Comparison of ENCODE assay signal across 11 mouse cellular contexts in genomic region chr17:5261874-5262605, GRCm38 (mm10).
DNase-seq lines count a peak whose midpoint lies in the region; ATAC-seq and TF ChIP-seq lines count a peak whose summit lies in the region.
"Had no signal": no experiment of that assay in that cellular context is flagged by ENCODE, and none has a peak within 500 bp of the region (broad histone marks: within the 10 kb centered on the region; RNA-seq: fewer than 3 reads in every experiment).

No protein-coding gene starts in this region.

- no peak overlapping the region for H3K9ac ChIP-seq in forebrain, embryonic 16.5 days (replicated peaks; ENCODE audit: low read depth, low read length)
- no peak overlapping the region; the same call in 1 of the 2 replicates for H3K9ac ChIP-seq in forebrain, embryonic 15.5 days (replicated peaks)
- H3K9ac ChIP-seq in kidney, embryonic 16.5 days (replicated peaks; ENCODE audit: low read length) = no peak overlapping the region
- H3K9ac ChIP-seq in lung, postnatal 0 days (replicated peaks; ENCODE audit: low read depth) = no peak overlapping the region

- no peak overlapping the region for H3K4me3 ChIP-seq in forebrain, embryonic 16.5 days (replicated peaks; ENCODE audit: low read length)
- H3K4me3 ChIP-seq in forebrain, embryonic 15.5 days = no peak overlapping the region
- no peak overlapping the region for H3K4me3 ChIP-seq in kidney, embryonic 16.5 days (ENCODE audit: low read length)
- H3K4me3 ChIP-seq in bone marrow macrophage, adult 2 months (ENCODE audit: insufficient read depth, low read length) = no peak overlapping the region
- no peak overlapping the region for H3K4me3 ChIP-seq in lung, postnatal 0 days (ENCODE audit: low read depth, low read length)

- TF ChIP-seq EP300 in lung, postnatal 0 days (IDR thresholded peaks at IDR 0.05) = no peak

- no peak overlapping the region for H3K4me2 ChIP-seq in forebrain, embryonic 16.5 days (ENCODE audit: low read length)
- H3K4me2 ChIP-seq in forebrain, embryonic 15.5 days (replicated peaks) = no peak overlapping the region
- peak overlapping the region; percentile 16; the same call in 1 of the 2 replicates for H3K4me2 ChIP-seq in kidney, embryonic 16.5 days (replicated peaks; ENCODE audit: low read depth, low read length)
- H3K4me2 ChIP-seq in lung, postnatal 0 days (replicated peaks; ENCODE audit: low read depth, low read length) = no peak overlapping the region

- H3K27ac ChIP-seq in forebrain, embryonic 16.5 days (ENCODE audit: low read length) = no peak overlapping the region
- H3K27ac ChIP-seq in forebrain, embryonic 15.5 days (replicated peaks) = no peak overlapping the region; the same call in 1 of the 2 replicates
- H3K27ac ChIP-seq in kidney, embryonic 16.5 days (ENCODE audit: low read length) = no peak overlapping the region
- H3K27ac ChIP-seq in bone marrow macrophage, adult 2 months (ENCODE audit: insufficient read depth, low read depth, low read length) = peak overlapping the region; percentile 27
- H3K27ac ChIP-seq in lung, postnatal 0 days (ENCODE audit: low read length) = no peak overlapping the region

- no peaks in the 10 kb centered on the region for H3K36me3 ChIP-seq in forebrain, embryonic 16.5 days (ENCODE audit: control insufficient read depth, insufficient read depth)
- 0 out of 2 replicates have a peak, but pooled peaks cover 4% of the 10 kb centered on the region for H3K36me3 ChIP-seq in forebrain, embryonic 15.5 days
- peaks cover 5% of the 10 kb centered on the region for H3K36me3 ChIP-seq in kidney, embryonic 16.5 days (ENCODE audit: insufficient read depth, low read length)
- peaks cover 3% of the 10 kb centered on the region; the same call in 1 of the 2 replicates for H3K36me3 ChIP-seq in lung, postnatal 0 days (ENCODE audit: insufficient read depth, low read length)

- 48% methylated on average over 22 of the region's 22 CpGs for WGBS in forebrain, embryonic 16.5 days
- WGBS in forebrain, embryonic 15.5 days = 56% methylated on average over 22 of the region's 22 CpGs
- 33% methylated on average over 22 of the region's 22 CpGs for WGBS in kidney, embryonic 16.5 days
- WGBS in lung, postnatal 0 days = 57% methylated on average over 22 of the region's 22 CpGs

- no peaks in the 10 kb centered on the region for H3K27me3 ChIP-seq in forebrain, embryonic 16.5 days (replicated peaks; ENCODE audit: control insufficient read depth, insufficient read depth, low read length)
- H3K27me3 ChIP-seq in forebrain, embryonic 15.5 days = no peaks in the 10 kb centered on the region
- H3K27me3 ChIP-seq in kidney, embryonic 16.5 days (ENCODE audit: insufficient read depth, low read length) = no peaks in the 10 kb centered on the region
- H3K27me3 ChIP-seq in lung, postnatal 0 days (replicated peaks; ENCODE audit: insufficient read depth, low read length) = no peaks in the 10 kb centered on the region

- H3K4me1 ChIP-seq in forebrain, embryonic 16.5 days (replicated peaks; ENCODE audit: control insufficient read depth, insufficient read depth, low read length) = peaks cover 14% of the 10 kb centered on the region
- peaks cover 32% of the 10 kb centered on the region for H3K4me1 ChIP-seq in forebrain, embryonic 15.5 days
- H3K4me1 ChIP-seq in kidney, embryonic 16.5 days (ENCODE audit: insufficient read depth, low read length) = peaks cover 24% of the 10 kb centered on the region
- H3K4me1 ChIP-seq in bone marrow macrophage, adult 2 months (ENCODE audit: control insufficient read depth, insufficient read depth, low read length) = peaks cover 61% of the 10 kb centered on the region
- peaks cover 7% of the 10 kb centered on the region; the same call in 1 of the 2 replicates for H3K4me1 ChIP-seq in lung, postnatal 0 days (ENCODE audit: insufficient read depth, low read depth, low read length)

- ATAC-seq in forebrain, embryonic 16.5 days = peak; percentile 22; the same call in 1 of the 2 replicates
- ATAC-seq in forebrain, embryonic 15.5 days (replicated peaks) = no peak
- ATAC-seq in kidney, embryonic 16.5 days (ENCODE audit: low FRiP score, low TSS enrichment) = peak; percentile 54; the same call in 1 of the 2 replicates
- peak; percentile 65 for ATAC-seq in lung, postnatal 0 days

- H3K9me3 ChIP-seq in forebrain, embryonic 16.5 days (ENCODE audit: control insufficient read depth, low read length) = no peaks in the 10 kb centered on the region
- no peaks in the 10 kb centered on the region for H3K9me3 ChIP-seq in forebrain, embryonic 15.5 days
- H3K9me3 ChIP-seq in kidney, embryonic 16.5 days (ENCODE audit: low read length) = no peaks in the 10 kb centered on the region
- no peaks in the 10 kb centered on the region for H3K9me3 ChIP-seq in lung, postnatal 0 days (ENCODE audit: low read length)

- TF ChIP-seq POLR2A in bone marrow macrophage, adult 2 months (IDR thresholded peaks at IDR 0.05; ENCODE audit: borderline replicate concordance, low read depth, low read length) = no peak

- TF ChIP-seq CTCF in bone marrow macrophage, adult 2 months (IDR thresholded peaks at IDR 0.05; ENCODE audit: low read depth, low read length) = no peak
- no peak for TF ChIP-seq CTCF in lung, postnatal 0 days (IDR thresholded peaks at IDR 0.05)

- DNase-seq in kidney, adult 18-20 months = no peak
- peak; percentile 74 for DNase-seq in lung, postnatal 0 days (ENCODE audit: low spot score)
- no peak for DNase-seq in spleen, adult 12 weeks (ENCODE audit: low spot score)
- no peak for DNase-seq in T-cell, adult 2 months (ENCODE audit: low spot score)
- DNase-seq: adrenal gland, postnatal 10 days; cerebellum, postnatal 10 days; layer of hippocampus, adult 9-11 months had no signal
